26 mouse cellular contexts compared by ENCODE assay signal in genomic region chr14:27358202-27358601, GRCm38 (mm10).
"Had no signal": no experiment of that assay in that cellular context is flagged by ENCODE, and none has a peak within 500 bp of the region (broad histone marks: within the 10 kb centered on the region; RNA-seq: fewer than 3 reads in every experiment).

No protein-coding gene starts in this region.

- H3K27me3 ChIP-seq: heart, embryonic 13.5 days; hindbrain, embryonic 13.5 days; hindbrain, embryonic 15.5 days; intestine, embryonic 15.5 days; liver, embryonic 13.5 days; liver, embryonic 15.5 days had no signal

- H3K27ac ChIP-seq: gastrocnemius, adult 2 months; heart, embryonic 13.5 days; hindbrain, embryonic 10.5 days; hindbrain, embryonic 13.5 days; hindbrain, embryonic 15.5 days; intestine, embryonic 15.5 days; kidney, postnatal 0 days; left cerebral cortex, adult 2 months; liver, embryonic 13.5 days; liver, embryonic 15.5 days had no signal

- H3K36me3 ChIP-seq: heart, embryonic 13.5 days; hindbrain, embryonic 10.5 days; hindbrain, embryonic 13.5 days; hindbrain, embryonic 15.5 days; intestine, embryonic 15.5 days; liver, embryonic 13.5 days; liver, embryonic 15.5 days had no signal

- ATAC-seq: inflammation-experienced regulatory T-cells, adult 6 months; intestine, embryonic 15.5 days; intestine, postnatal 0 days; liver, postnatal 0 days had no signal

- DNase-seq: gastrocnemius, adult 2 months; gastrocnemius, postnatal 10 days; gastrocnemius, postnatal 25 days; heart, adult 18-20 months; heart, postnatal 10 days; heart, postnatal 4 days; kidney, adult 18-20 months; kidney, adult 8-10 months; kidney, postnatal 14 days; kidney, postnatal 36 days; layer of hippocampus, adult 9-11 months; liver; liver, embryonic 13.5 days; liver, postnatal 0 days had no signal

- H3K4me3 ChIP-seq: gastrocnemius, adult 2 months; heart, embryonic 13.5 days; hindbrain, embryonic 10.5 days; hindbrain, embryonic 13.5 days; hindbrain, embryonic 15.5 days; intestine, embryonic 15.5 days; left cerebral cortex, adult 2 months; liver, embryonic 13.5 days; liver, embryonic 15.5 days had no signal

- H3K9ac ChIP-seq: heart, embryonic 13.5 days; hindbrain, embryonic 13.5 days; hindbrain, embryonic 15.5 days; intestine, embryonic 15.5 days; liver, embryonic 13.5 days; liver, embryonic 15.5 days; liver, postnatal 0 days had no signal

- H3K4me2 ChIP-seq: heart, embryonic 11.5 days; heart, embryonic 13.5 days; hindbrain, embryonic 13.5 days; hindbrain, embryonic 15.5 days; intestine, embryonic 15.5 days; liver, embryonic 11.5 days; liver, embryonic 13.5 days; liver, embryonic 15.5 days had no signal

- H3K9me3 ChIP-seq: heart, embryonic 13.5 days; hindbrain, embryonic 10.5 days; hindbrain, embryonic 13.5 days; hindbrain, embryonic 15.5 days; intestine, embryonic 15.5 days; liver, embryonic 13.5 days; liver, embryonic 15.5 days had no signal
